Mouse (Mus musculus) frontal cortex, postnatal 36 days (tissue): ENCODE data around the gene Zfp335.
"Not testable (repeated sequence)": the region's sequence is repeated elsewhere in the genome, so short reads cannot be mapped to it uniquely, and the experiment has no call there.

Experiments
- DNase-seq, 2 experiments: peaks; one replicate each; pipeline ENCODE4 v3.0.0; 2022; ENCODE audit warnings: low spot score in 2 of 2

The Zfp335 gene

GRCm38 (mm10) chr2:164867566-164867965 lies 44.0 kb downstream of the Zfp335 start:
- DNase-seq, result no peak

- DNase-seq, result no peak
Observed at GRCm38 (mm10) chr2:164866741-164867551, 44.6 kb downstream of the Zfp335 start.

- DNase-seq, result no peak
Observed at GRCm38 (mm10) chr2:164864593-164864992, 47.0 kb downstream of the Zfp335 start.

GRCm38 (mm10) chr2:164863411-164863810 lies 48.1 kb downstream of the Zfp335 start:
- not testable (repeated sequence) for DNase-seq

- DNase-seq, result no peak
Observed at GRCm38 (mm10) chr2:164862179-164862861, 49.2 kb downstream of the Zfp335 start.

GRCm38 (mm10) chr2:164861094-164861493 lies 50.5 kb downstream of the Zfp335 start:
- DNase-seq, result no peak

GRCm38 (mm10) chr2:164859640-164860432 lies 51.7 kb downstream of the Zfp335 start:
- no peak for DNase-seq

GRCm38 (mm10) chr2:164859155-164859554 lies 52.4 kb downstream of the Zfp335 start:
- DNase-seq, result no peak

GRCm38 (mm10) chr2:164857842-164858553 lies 53.6 kb downstream of the Zfp335 start:
- DNase-seq, result no peak

GRCm38 (mm10) chr2:164857101-164857821 lies 54.3 kb downstream of the Zfp335 start, which contains the start of gene Pltp:
Gene Pltp, minus strand, starts transcription at chr2:164857711.
- no peak for DNase-seq

- DNase-seq, result no peak
Observed at GRCm38 (mm10) chr2:164856309-164857100, 55.1 kb downstream of the Zfp335 start.

GRCm38 (mm10) chr2:164855572-164855971 lies 56.0 kb downstream of the Zfp335 start:
- not testable (repeated sequence) for DNase-seq

GRCm38 (mm10) chr2:164850061-164850460 lies 61.5 kb downstream of the Zfp335 start:
- DNase-seq, result no peak

- DNase-seq, result no peak
Observed at GRCm38 (mm10) chr2:164845782-164846181, 65.8 kb downstream of the Zfp335 start.
